Mouse (Mus musculus) G1E (cell line): ENCODE data around the gene Car15. TPM values are rescaled to one million over a fixed set of nuclear protein-coding genes. Genes with fewer than 3 reads are reported as not detected.

Source experiments
- ATAC-seq: 2 replicates; pipeline ENCODE4 v1.8.0; 2016; ENCODE audit warnings: mild to moderate bottlenecking; ENCODE audit not compliant: insufficient number of reproducible peaks, poor library complexity, low FRiP score, severe bottlenecking; ENCODE audit errors: extremely low read depth
- DNase-seq: peaks from one replicate; pipeline ENCODE4 v3.0.0; 2012; ENCODE audit warnings: low spot score
- H3K27me3 ChIP-seq: 2 replicates; pipeline ENCODE4 v1.6.1; 2012; ENCODE audit warnings: mild to moderate bottlenecking, low read length, inconsistent platforms; ENCODE audit not compliant: insufficient read depth
- H3K36me3 ChIP-seq: replicated peaks from 2 replicates; pipeline ENCODE3; 2012; ENCODE audit warnings: mild to moderate bottlenecking, inconsistent platforms
- H3K4me1 ChIP-seq: 2 replicates; pipeline ENCODE4 v1.6.1; 2012; ENCODE audit warnings: low read depth, low read length, inconsistent platforms, mixed read lengths; ENCODE audit not compliant: insufficient read depth
- H3K4me3 ChIP-seq: 2 replicates; pipeline ENCODE4 v1.5.1; 2012; ENCODE audit warnings: low read depth, mild to moderate bottlenecking, inconsistent platforms, low read length, moderate library complexity, mixed read lengths
- H3K9me3 ChIP-seq: replicated peaks from 2 replicates; pipeline ENCODE4 v1.6.1; 2012; ENCODE audit warnings: inconsistent platforms
- CTCF ChIP-seq: IDR thresholded peaks from 2 replicates; pipeline ENCODE4 v1.5.1; 2012; ENCODE audit warnings: low read depth, low read length, inconsistent platforms, mixed read lengths
- GATA1 ChIP-seq: IDR thresholded peaks from 2 replicates; pipeline ENCODE4 v1.6.1; 2012; ENCODE audit warnings: borderline replicate concordance, low read length, inconsistent platforms, mixed read lengths
- GATA2 ChIP-seq: IDR thresholded peaks from 2 replicates; pipeline ENCODE4 v1.6.1; 2012; ENCODE audit warnings: low read depth, low read length, inconsistent platforms, borderline replicate concordance
- POLR2AphosphoS5 ChIP-seq: IDR thresholded peaks from 2 replicates; pipeline ENCODE4 v1.6.1; 2012; ENCODE audit warnings: low read depth, low read length, inconsistent platforms; ENCODE audit not compliant: insufficient replicate concordance
- TAL1 ChIP-seq: conservative IDR thresholded peaks from 2 replicates; pipeline ENCODE4 v1.6.1; 2012; ENCODE audit warnings: low read depth, low read length, inconsistent platforms, mixed read lengths
- polyA plus RNA-seq: library from polyadenylated mRNA; stranded (reverse); fragments of >175 nt; gene quantifications from 2 replicates; pipeline ENCODE4 v1.2.3, GENCODE M21; 2012
- total RNA-seq, 2 experiments: library from RNA; stranded (forward) in 1 of 2; stranded (reverse) in 1 of 2; fragments of 200-1000 nt in 1 of 2; fragments of >200 nt in 1 of 2; fragmentation: Nextera tagmentation in 1 of 2; gene quantifications; 2 replicates each; pipeline ENCODE4 v1.2.3; 2014 to 2017

Gene Car15
- total and polyA plus RNA-seq, 3 experiments = 0.89 to 3.3 (median 2.3) TPM

DNA sequence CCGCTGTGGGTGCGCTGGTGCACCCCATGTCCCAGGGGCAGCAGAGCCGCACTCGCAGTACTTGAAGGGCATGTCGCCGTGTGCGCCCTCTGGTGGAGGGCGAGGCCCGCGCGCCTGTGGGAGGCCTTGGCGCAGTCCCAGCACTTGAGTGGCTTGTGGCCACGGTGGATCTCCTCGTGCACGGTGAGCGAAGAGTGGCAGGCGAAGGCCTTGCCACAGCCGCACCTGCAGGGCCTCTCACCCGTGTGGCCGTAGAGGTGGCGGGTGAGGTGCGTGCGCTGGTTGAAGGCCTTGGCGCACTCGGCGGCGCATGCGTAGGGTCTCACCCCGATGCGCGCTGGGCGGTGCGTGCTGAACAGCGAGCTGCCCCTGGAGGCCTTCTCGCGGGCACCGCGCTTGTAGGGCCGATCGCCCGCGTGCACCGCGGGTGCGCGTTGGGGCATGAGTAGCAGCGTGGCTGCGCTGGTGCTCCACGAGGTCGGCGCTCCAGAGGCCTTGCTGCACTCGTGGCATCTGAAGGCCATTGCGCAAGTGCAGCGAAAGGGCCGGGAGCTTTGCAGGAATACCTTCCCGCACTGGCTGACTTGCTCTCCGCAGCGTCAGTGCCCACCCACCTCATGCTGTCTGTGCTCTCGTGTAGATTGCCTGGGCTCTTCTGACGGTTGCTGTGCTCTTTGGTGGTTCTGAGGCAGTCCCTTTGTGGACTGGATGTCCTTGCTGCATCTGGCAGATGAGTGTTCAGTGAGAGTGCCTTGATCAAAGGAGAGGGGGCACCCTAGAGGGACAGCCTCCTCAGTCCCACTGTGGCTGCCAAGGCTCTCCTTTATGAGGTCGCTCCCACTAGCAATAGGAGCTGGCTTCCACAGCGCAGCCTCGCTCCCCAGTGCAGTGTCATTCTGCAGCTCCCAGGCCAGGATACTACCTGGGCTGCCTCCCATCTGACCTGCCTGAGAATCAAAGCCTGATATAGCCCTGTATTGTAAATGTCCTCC lies 22.5 kb downstream of the Car15 start:
- TF ChIP-seq GATA1 (no peak), CTCF (peak; percentile 74)
- DNase-seq = no peak
- Histone ChIP-seq H3K36me3 (no peaks in the 10 kb centered on the region), H3K9me3 (peaks cover 5% of the 10 kb centered on the region; the same call in 1 of the 2 replicates), H3K27me3 (peaks cover 56% of the 10 kb centered on the region), H3K4me1 (peaks cover 5% of the 10 kb centered on the region; the same call in 1 of the 2 replicates), H3K4me3 (peak overlapping the region; percentile 11; the same call in 1 of the 2 replicates)
- no peak for ATAC-seq

DNA sequence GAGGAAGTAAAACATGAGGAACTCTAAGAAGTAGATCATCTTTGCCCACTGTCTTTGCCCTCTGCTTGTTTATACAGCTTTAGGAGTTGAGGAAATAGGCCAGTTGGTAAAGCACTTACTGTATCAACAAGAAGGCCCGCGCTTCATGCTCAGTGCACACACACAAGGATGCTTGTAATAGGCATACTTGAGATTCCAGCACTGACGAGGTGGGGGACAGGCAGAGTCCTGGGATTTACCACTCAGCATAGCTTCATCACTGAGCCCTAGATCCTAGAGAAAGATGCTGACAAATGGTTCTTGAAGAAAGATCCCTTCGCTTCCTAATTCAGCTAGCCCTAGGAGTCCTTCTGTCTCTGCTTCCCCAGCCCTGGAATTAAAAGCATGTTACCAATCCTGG lies 25.0 kb downstream of the Car15 start:
- DNase-seq = no peak
- no peak for ATAC-seq
- H3K9me3 ChIP-seq = peaks cover 5% of the 10 kb centered on the region; the same call in 1 of the 2 replicates
- TF ChIP-seq GATA2 (no peak), TAL1 (no peak), CTCF (no peak), GATA1 (no peak), POLR2AphosphoS5 (no peak)
- no peak overlapping the region for H3K4me3 ChIP-seq
- H3K27me3 ChIP-seq = peaks cover 63% of the 10 kb centered on the region
- peaks cover 5% of the 10 kb centered on the region; the same call in 1 of the 2 replicates for H3K4me1 ChIP-seq
- H3K36me3 ChIP-seq = no peaks in the 10 kb centered on the region

DNA sequence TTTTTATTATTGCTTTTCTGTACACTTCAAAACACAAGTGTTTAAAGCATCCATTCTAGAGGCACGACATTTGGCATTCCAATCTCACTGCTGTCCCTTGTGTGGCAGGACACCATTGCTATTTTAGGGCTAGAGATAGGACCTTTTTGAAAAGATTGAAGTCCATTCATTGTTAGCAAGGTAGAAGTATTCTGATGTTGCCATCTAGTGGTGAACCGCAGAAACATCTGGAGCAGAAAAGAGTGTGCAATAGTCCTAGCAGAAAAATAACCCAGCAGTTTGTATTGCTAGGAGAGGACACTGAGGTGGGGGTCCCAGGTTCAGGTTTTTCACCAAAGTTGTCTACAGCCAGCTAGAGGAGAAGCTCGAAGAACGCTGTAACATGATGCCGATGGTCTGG lies 26.0 kb downstream of the Car15 start:
- DNase-seq = peak; percentile 45
- H3K9me3 ChIP-seq = peaks cover 5% of the 10 kb centered on the region; the same call in 1 of the 2 replicates
- ATAC-seq = no peak; the same call in 1 of the 2 replicates
- peak; percentile 40; the same call in 1 of the 2 replicates for TF ChIP-seq CTCF
- no peak for TF ChIP-seq GATA2
- TF ChIP-seq TAL1 = no peak
- TF ChIP-seq POLR2AphosphoS5 = no peak
- TF ChIP-seq GATA1 = no peak
- H3K4me3 ChIP-seq = no peak overlapping the region
- peaks cover 5% of the 10 kb centered on the region; the same call in 1 of the 2 replicates for H3K4me1 ChIP-seq
- H3K36me3 ChIP-seq = no peaks in the 10 kb centered on the region
- H3K27me3 ChIP-seq = peaks cover 71% of the 10 kb centered on the region

DNA sequence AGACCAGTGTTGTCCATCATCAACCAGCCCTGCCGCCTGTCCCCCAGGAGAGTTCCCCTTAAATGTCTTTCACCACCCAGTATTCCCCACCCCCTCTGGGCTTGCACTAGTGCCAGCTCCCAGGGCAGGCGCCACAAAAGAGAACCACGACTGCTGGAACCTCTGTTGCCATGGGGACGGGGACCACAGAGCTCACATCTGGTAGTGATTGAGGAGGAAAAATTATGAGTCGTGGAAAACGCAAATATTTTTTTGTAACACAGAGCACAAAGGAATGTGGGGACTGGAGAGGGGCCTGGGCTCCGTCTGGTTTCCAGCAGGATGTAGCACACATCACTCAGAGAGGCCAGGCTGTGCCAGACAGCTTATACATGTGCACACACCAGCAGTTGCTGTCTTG lies 28.5 kb downstream of the Car15 start:
- Histone ChIP-seq H3K27me3 (peaks cover 68% of the 10 kb centered on the region), H3K9me3 (0 out of 2 replicates have a peak, but pooled peaks cover 2% of the 10 kb centered on the region), H3K4me1 (peaks cover 4% of the 10 kb centered on the region), H3K4me3 (no peak overlapping the region), H3K36me3 (no peaks in the 10 kb centered on the region)
- ATAC-seq = no peak
- no peak for DNase-seq
- TF ChIP-seq TAL1 = no peak

DNA sequence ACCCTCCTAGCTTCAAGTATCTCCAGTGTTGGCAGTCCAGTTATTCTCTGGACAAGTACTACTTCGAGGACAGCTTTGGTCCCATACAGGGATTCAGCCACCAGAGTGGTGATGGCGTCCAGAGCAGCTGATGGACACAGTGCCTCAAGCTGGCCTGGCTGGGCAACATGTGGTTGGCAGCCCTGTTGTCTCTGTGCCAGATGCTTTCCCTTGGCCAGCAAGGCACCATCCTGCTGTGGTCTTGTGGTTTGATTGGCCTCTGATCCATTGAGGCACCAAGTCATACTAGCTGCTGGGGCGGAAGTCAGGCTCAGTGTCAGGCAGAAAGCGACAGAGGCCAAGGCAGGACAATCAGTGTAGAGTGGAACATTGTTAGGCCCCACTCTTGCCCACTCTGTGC lies 29.0 kb downstream of the Car15 start:
- H3K9me3 ChIP-seq = 0 out of 2 replicates have a peak, but pooled peaks cover 2% of the 10 kb centered on the region
- TF ChIP-seq TAL1 = no peak
- peaks cover 8% of the 10 kb centered on the region for H3K4me1 ChIP-seq
- ATAC-seq (no peak), DNase-seq (no peak)
- no peak overlapping the region for H3K4me3 ChIP-seq
- H3K27me3 ChIP-seq = peaks cover 71% of the 10 kb centered on the region
- no peaks in the 10 kb centered on the region for H3K36me3 ChIP-seq

DNA sequence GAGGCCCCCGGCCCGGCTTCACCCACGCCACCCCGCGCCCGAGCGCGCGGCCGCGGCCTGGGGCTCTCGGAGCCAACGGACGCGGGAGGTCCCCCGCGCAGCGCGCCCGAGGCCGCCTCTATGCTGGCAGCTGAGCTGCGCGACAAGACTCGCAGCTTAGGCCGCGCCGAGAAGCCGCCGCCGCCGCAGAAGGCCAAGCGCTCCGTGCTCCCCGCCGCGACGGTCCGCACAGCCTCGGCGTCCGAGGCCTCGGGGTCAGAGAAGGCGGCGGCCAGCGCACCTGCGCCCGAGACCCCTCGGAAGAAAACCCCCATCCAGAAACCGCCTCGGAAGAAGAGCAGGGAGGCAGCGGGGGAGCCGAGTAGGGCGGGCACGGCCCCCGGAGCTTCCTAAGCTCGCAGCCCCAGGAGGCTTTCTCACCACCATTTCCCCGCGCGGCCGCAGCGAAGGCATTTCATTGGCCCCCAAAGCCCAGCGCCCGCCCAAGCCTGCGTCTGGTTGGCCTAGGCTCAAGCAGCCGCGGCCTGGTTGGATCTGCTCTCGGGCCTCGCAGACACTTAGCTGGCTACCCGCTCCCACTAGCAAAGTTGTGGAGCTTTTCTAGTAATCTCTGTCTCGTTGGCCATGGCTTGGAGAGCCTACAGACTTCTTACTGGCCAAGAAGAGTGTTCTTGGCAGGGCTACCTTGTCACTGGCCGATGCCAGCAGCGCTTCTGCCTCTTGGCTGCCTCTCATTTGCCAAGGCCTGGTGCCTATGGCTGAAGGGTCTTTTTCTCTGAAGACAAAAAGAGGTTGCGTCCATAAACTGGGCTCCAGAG lies 30.8 kb downstream of the Car15 start:
- H3K36me3 ChIP-seq = no peaks in the 10 kb centered on the region
- ATAC-seq = no peak
- no peak overlapping the region for H3K4me3 ChIP-seq
- TF ChIP-seq TAL1 (no peak), GATA2 (no peak), POLR2AphosphoS5 (no peak), GATA1 (no peak), CTCF (no peak)
- no peak for DNase-seq
- peaks cover 13% of the 10 kb centered on the region for H3K9me3 ChIP-seq
- peaks cover 8% of the 10 kb centered on the region for H3K4me1 ChIP-seq
- peaks cover 74% of the 10 kb centered on the region for H3K27me3 ChIP-seq
